7 mouse cellular contexts compared by ENCODE assay signal in the genomic region with DNA sequence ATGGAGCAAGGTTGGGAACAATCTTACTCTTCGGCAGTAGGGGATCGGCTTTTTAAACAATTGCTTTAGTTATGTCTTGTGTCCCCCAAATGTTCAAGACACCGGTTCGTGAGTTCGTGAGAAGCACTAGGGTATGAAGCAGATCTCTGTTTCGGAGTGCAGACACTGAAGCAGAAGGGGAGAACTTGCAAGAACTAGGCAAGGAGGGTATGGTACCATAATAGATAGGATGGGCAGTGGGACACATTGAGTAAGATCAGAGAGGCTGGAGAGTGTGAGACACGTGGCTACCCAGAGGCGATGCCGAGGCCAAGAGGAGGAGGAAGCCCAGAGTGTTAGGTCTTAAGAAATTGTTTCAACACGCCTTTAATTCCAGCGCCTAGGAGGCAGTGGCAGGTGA. TPM values are rescaled to one million over a fixed set of nuclear protein-coding genes. Genes with fewer than 3 reads are reported as not detected.
DNase-seq lines count a peak whose midpoint lies in the region; ATAC-seq and TF ChIP-seq lines count a peak whose summit lies in the region.

No protein-coding gene starts in this region.

- H3K4me3 ChIP-seq in hindbrain, embryonic 10.5 days, result peak overlapping the region; percentile 77
- peak overlapping the region; percentile 77 to 88 for H3K4me3 ChIP-seq in liver, embryonic 14.5 days (ENCODE audit: insufficient read depth in 1 of 2, low read depth in 2 of 2, low read length in 2 of 2)
- peak overlapping the region; percentile 67 for H3K4me3 ChIP-seq in neural tube, embryonic 12.5 days

- WGBS in hindbrain, embryonic 10.5 days, result 6% methylated on average over 11 of the region's 11 CpGs
- 3% methylated on average over 11 of the region's 11 CpGs for WGBS in liver, embryonic 14.5 days (ENCODE audit: insufficient replicate concordance)
- 7% methylated on average over 11 of the region's 11 CpGs for WGBS in neural tube, embryonic 12.5 days

- peaks cover 16% of the 10 kb centered on the region for H3K4me1 ChIP-seq in hindbrain, embryonic 10.5 days (replicated peaks)
- peaks cover 6 to 17% of the 10 kb centered on the region in 2 experiments; a peak in 3 of 4 replicates for H3K4me1 ChIP-seq in liver, embryonic 14.5 days (replicated peaks; ENCODE audit: control insufficient read depth in 2 of 2, insufficient read depth in 2 of 2, low read length in 1 of 2)
- H3K4me1 ChIP-seq in neural tube, embryonic 12.5 days, result peaks cover 14% of the 10 kb centered on the region; the same call in 1 of the 2 replicates

- DNase-seq in thymus, postnatal 14 days, result peak; percentile 17
- no peak for DNase-seq in thymus, adult 18-20 months
- DNase-seq in hindbrain, embryonic 10.5 days (ENCODE audit: low spot score), result no peak
- no peak for DNase-seq in liver, embryonic 14.5 days (ENCODE audit: low read depth in 3 of 3, low spot score in 3 of 3)
- no peak for DNase-seq in layer of hippocampus, adult 18-20 months (ENCODE audit: low spot score in 2 of 2)

- no peaks in the 10 kb centered on the region for H3K9me3 ChIP-seq in hindbrain, embryonic 10.5 days
- H3K9me3 ChIP-seq in liver, embryonic 14.5 days (ENCODE audit: control insufficient read depth, low read length), result no peaks in the 10 kb centered on the region
- no peaks in the 10 kb centered on the region for H3K9me3 ChIP-seq in neural tube, embryonic 12.5 days

- TF ChIP-seq EP300 in liver, embryonic 14.5 days (IDR thresholded peaks at IDR 0.05; ENCODE audit: low read depth), result no peak

- H3K27me3 ChIP-seq in hindbrain, embryonic 10.5 days (ENCODE audit: insufficient read depth, poor library complexity, severe bottlenecking), result no peaks in the 10 kb centered on the region
- no peaks in the 10 kb centered on the region for H3K27me3 ChIP-seq in liver, embryonic 14.5 days (ENCODE audit: control insufficient read depth, insufficient read depth, low read length)
- H3K27me3 ChIP-seq in neural tube, embryonic 12.5 days (replicated peaks), result no peaks in the 10 kb centered on the region

- H3K9ac ChIP-seq in liver, embryonic 14.5 days (replicated peaks), result peak overlapping the region; percentile 89
- H3K9ac ChIP-seq in neural tube, embryonic 12.5 days, result peak overlapping the region; percentile 61

- H3K27ac ChIP-seq in hindbrain, embryonic 10.5 days, result peak overlapping the region; percentile 94
- H3K27ac ChIP-seq in liver, embryonic 14.5 days, result peak overlapping the region; percentile 86
- peak overlapping the region; percentile 34; the same call in 1 of the 2 replicates for H3K27ac ChIP-seq in neural tube, embryonic 12.5 days

- peak; percentile 74 for ATAC-seq in common myeloid progenitor, adult 5-6 weeks (replicated peaks; ENCODE audit: low read depth, poor library complexity, severe bottlenecking)
- ATAC-seq in liver, embryonic 14.5 days (ENCODE audit: insufficient read depth), result peak; percentile 42; the same call in 1 of the 2 replicates
- peak; percentile 67 for ATAC-seq in neural tube, embryonic 12.5 days (ENCODE audit: low FRiP score, low read depth)

- peaks cover 24% of the 10 kb centered on the region for H3K36me3 ChIP-seq in hindbrain, embryonic 10.5 days
- peaks cover 12% of the 10 kb centered on the region for H3K36me3 ChIP-seq in liver, embryonic 14.5 days (replicated peaks; ENCODE audit: control insufficient read depth, insufficient read depth, low read depth)
- H3K36me3 ChIP-seq in neural tube, embryonic 12.5 days, result peaks cover 14% of the 10 kb centered on the region

- peak overlapping the region; percentile 87 for H3K4me2 ChIP-seq in liver, embryonic 14.5 days (ENCODE audit: low read depth)
- peak overlapping the region; percentile 86 for H3K4me2 ChIP-seq in neural tube, embryonic 12.5 days (replicated peaks)

- no peak for TF ChIP-seq CTCF in liver, embryonic 14.5 days (IDR thresholded peaks at IDR 0.05; ENCODE audit: low read depth)

RNA-seq across cellular contexts. Expression of a gene that starts 0.6 kb away (rescaled TPM):
- total RNA-seq in common myeloid progenitor, adult 5-6 weeks (2017), result 65.8 and 88.9 TPM in 2 replicates
- 47.1 and 50.6 TPM in 2 replicates for polyA plus RNA-seq in hindbrain, embryonic 10.5 days (2016; fragmentation: Nextera tagmentation; extraction: Ambion mirVana)
- 4.8 and 10.7 TPM in 2 replicates for polyA plus RNA-seq in liver, embryonic 14.5 days (2012; rRNA removed)
- polyA plus RNA-seq in liver, embryonic 14.5 days (2014; fragmentation: Nextera tagmentation; extraction: Ambion mirVana), result 27.1 and 27.3 TPM in 2 replicates
- polyA plus RNA-seq in neural tube, embryonic 12.5 days (2016; fragmentation: Nextera tagmentation; extraction: Ambion mirVana), result 45.0 and 48.0 TPM in 2 replicates
- 10 to 100 TPM; 24.4 to 34.7 TPM for total RNA-seq in layer of hippocampus, adult 18-20 months (2021)

RNA-seq across cellular contexts. Expression of a gene that starts 17.3 kb away (rescaled TPM):
- 6.8 and 14.0 TPM in 2 replicates for total RNA-seq in common myeloid progenitor, adult 5-6 weeks (2017)
- polyA plus RNA-seq in hindbrain, embryonic 10.5 days (2016; fragmentation: Nextera tagmentation; extraction: Ambion mirVana), result 19.8 and 23.8 TPM in 2 replicates
- polyA plus RNA-seq in liver, embryonic 14.5 days (2012; rRNA removed), result 5.6 and 7.1 TPM in 2 replicates
- 9.6 and 10.3 TPM in 2 replicates for polyA plus RNA-seq in liver, embryonic 14.5 days (2014; fragmentation: Nextera tagmentation; extraction: Ambion mirVana)
- polyA plus RNA-seq in neural tube, embryonic 12.5 days (2016; fragmentation: Nextera tagmentation; extraction: Ambion mirVana), result 46.5 and 47.4 TPM in 2 replicates
- 10 to 100 TPM; 29.6 to 32.4 TPM for total RNA-seq in layer of hippocampus, adult 18-20 months (2021)

Comparison
In these comparisons a context has a peak if more than half of its experiments do, and no peak if none do; other contexts are left out.
1. H3K27ac ChIP-seq: peak in every context shown above with its lines; median percentile 94 in hindbrain, embryonic 10.5 days; 86 in liver, embryonic 14.5 days; 34 in neural tube, embryonic 12.5 days.